Mouse (Mus musculus): Measurements from ENCODE around the gene Hoxd10.

Hoxd10 gene

GRCm38 (mm10) chr2:74732513-74733316 lies 41.0 kb downstream of the Hoxd10 start:
- DNase-seq = no peak

- DNase-seq = no peak
These were observed 41.6 kb downstream of the Hoxd10 start for GRCm38 (mm10) chr2:74733317-74733661.

- no peak for DNase-seq
These were observed 42.0 kb downstream of the Hoxd10 start for GRCm38 (mm10) chr2:74733765-74734164.

GRCm38 (mm10) chr2:74734451-74734850 lies 42.7 kb downstream of the Hoxd10 start:
- DNase-seq = no peak

- DNase-seq = no peak
These were observed 43.5 kb downstream of the Hoxd10 start for GRCm38 (mm10) chr2:74734996-74735811.

GRCm38 (mm10) chr2:74735851-74736687 lies 44.3 kb downstream of the Hoxd10 start:
- no peak for DNase-seq

GRCm38 (mm10) chr2:74736688-74737577 lies 45.2 kb downstream of the Hoxd10 start:
- DNase-seq = no peak

- no peak for DNase-seq
These were observed 45.9 kb downstream of the Hoxd10 start for GRCm38 (mm10) chr2:74737578-74738070.

GRCm38 (mm10) chr2:74738623-74739475 lies 47.1 kb downstream of the Hoxd10 start:
- DNase-seq = no peak

- DNase-seq = no peak
These were observed 47.7 kb downstream of the Hoxd10 start for GRCm38 (mm10) chr2:74739476-74739800.

GRCm38 (mm10) chr2:74739869-74740268 lies 48.1 kb downstream of the Hoxd10 start:
- DNase-seq = no peak

- DNase-seq = no peak
These were observed 48.8 kb downstream of the Hoxd10 start for GRCm38 (mm10) chr2:74740311-74741091.

GRCm38 (mm10) chr2:74741252-74741978 lies 49.7 kb downstream of the Hoxd10 start:
- DNase-seq = no peak

- DNase-seq = no peak
These were observed 50.2 kb downstream of the Hoxd10 start for GRCm38 (mm10) chr2:74741979-74742277.

Measured in lung, postnatal 10 days (tissue).